Mouse (Mus musculus) brain, embryonic 14.5 days (tissue): ENCODE results near the gene Mab21l3.

ENCODE experiments used
- CTCF ChIP-seq: fragments of 200-500 bp; IDR thresholded peaks from 2 replicates; pipeline ENCODE4 v1.5.1; 2012; ENCODE audit warnings: inconsistent platforms, mild to moderate bottlenecking, moderate library complexity, borderline replicate concordance; ENCODE audit not compliant: insufficient read depth, insufficient read length; ENCODE audit errors: extremely low read depth
- POLR2A ChIP-seq: fragments of 200-500 bp; IDR thresholded peaks from 2 replicates; pipeline ENCODE4 v1.6.1; 2012; ENCODE audit warnings: mild to moderate bottlenecking, inconsistent platforms, borderline replicate concordance; ENCODE audit not compliant: poor library complexity, insufficient read depth, insufficient read length, severe bottlenecking; ENCODE audit errors: extremely low read depth

- no peak for TF ChIP-seq CTCF
- no peak for TF ChIP-seq POLR2A
These were observed 48.2 kb downstream of the Mab21l3 start for GRCm38 (mm10) chr3:101800596-101801018.
